Mouse (Mus musculus): ENCODE data around the gene Cryba1. TPM values are rescaled to one million over a fixed set of nuclear protein-coding genes. Genes with fewer than 3 reads are reported as not detected.

Cryba1 gene
- polyA plus RNA-seq, 2 experiments, result not detected

GRCm38 (mm10) chr11:77672746-77673145 is 52.3 kb downstream of the Cryba1 start:
- Histone ChIP-seq H3K4me1 (replicated peaks; ENCODE audit: control insufficient read depth in 2 of 2, insufficient read depth in 2 of 2, low read length in 1 of 2) (no peaks in the 10 kb centered on the region), H3K9ac (replicated peaks) (no peak overlapping the region), H3K36me3 (replicated peaks; ENCODE audit: control insufficient read depth, insufficient read depth, low read depth) (no peaks in the 10 kb centered on the region), H3K27me3 (ENCODE audit: control insufficient read depth, insufficient read depth, low read length) (no peaks in the 10 kb centered on the region), H3K4me3 (ENCODE audit: insufficient read depth in 1 of 2, low read depth in 2 of 2, low read length in 2 of 2) (no peak overlapping the region), H3K4me2 (ENCODE audit: low read depth) (no peak overlapping the region), H3K9me3 (ENCODE audit: control insufficient read depth, low read length) (no peaks in the 10 kb centered on the region; the same call in 1 of the 2 replicates), H3K27ac (no peak overlapping the region)
- DNase-seq (ENCODE audit: low read depth in 3 of 3, low spot score in 3 of 3) (no peak), ATAC-seq (ENCODE audit: insufficient read depth) (no peak)
- no peak for TF ChIP-seq EP300 (IDR thresholded peaks at IDR 0.05; ENCODE audit: low read depth)
- no peak for TF ChIP-seq CTCF (IDR thresholded peaks at IDR 0.05; ENCODE audit: low read depth)
- 85% methylated on average over 2 of the region's 2 CpGs for WGBS (ENCODE audit: insufficient replicate concordance)

Other genes starting within 250 kb of the Cryba1 start
- gene Ankrd13b, start 235.6 kb downstream of the Cryba1 start, polyA plus RNA-seq (2012; rRNA removed), result 4.1 and 4.8 TPM in 2 replicates
- gene Ankrd13b, start 235.6 kb downstream of the Cryba1 start, polyA plus RNA-seq (2014; fragmentation: Nextera tagmentation; extraction: Ambion mirVana), result 0.67 and 1.00 TPM in 2 replicates
- 6.3 and 7.3 TPM in 2 replicates for gene Git1, start 231.7 kb downstream of the Cryba1 start, polyA plus RNA-seq (2012; rRNA removed)
- gene Git1, start 231.7 kb downstream of the Cryba1 start, polyA plus RNA-seq (2014; fragmentation: Nextera tagmentation; extraction: Ambion mirVana), result 2.2 TPM in 2 replicates
- gene Abhd15, start 210.2 kb downstream of the Cryba1 start, polyA plus RNA-seq (2012; rRNA removed), result 0.76 and 1.1 TPM in 2 replicates
- gene Abhd15, start 210.2 kb downstream of the Cryba1 start, polyA plus RNA-seq (2014; fragmentation: Nextera tagmentation; extraction: Ambion mirVana), result 2.3 and 2.7 TPM in 2 replicates
- 2.8 and 3.3 TPM in 2 replicates for gene Trp53i13, start 209.3 kb downstream of the Cryba1 start, polyA plus RNA-seq (2012; rRNA removed)
- 3.5 and 4.2 TPM in 2 replicates for gene Trp53i13, start 209.3 kb downstream of the Cryba1 start, polyA plus RNA-seq (2014; fragmentation: Nextera tagmentation; extraction: Ambion mirVana)
- gene Gm10392, start 206.1 kb downstream of the Cryba1 start, polyA plus RNA-seq (2012; rRNA removed), result not detected in 2 replicates
- gene Gm10392, start 206.1 kb downstream of the Cryba1 start, polyA plus RNA-seq (2014; fragmentation: Nextera tagmentation; extraction: Ambion mirVana), result not detected in 2 replicates
- 2.5 and 3.3 TPM in 2 replicates for gene Taok1, start 117.5 kb downstream of the Cryba1 start, polyA plus RNA-seq (2012; rRNA removed)
- 4.0 and 5.1 TPM in 2 replicates for gene Taok1, start 117.5 kb downstream of the Cryba1 start, polyA plus RNA-seq (2014; fragmentation: Nextera tagmentation; extraction: Ambion mirVana)
- gene Nufip2, start 39.1 kb downstream of the Cryba1 start, polyA plus RNA-seq (2012; rRNA removed), result 5.8 and 7.6 TPM in 2 replicates
- 1.2 and 1.9 TPM in 2 replicates for gene Nufip2, start 39.1 kb downstream of the Cryba1 start, polyA plus RNA-seq (2014; fragmentation: Nextera tagmentation; extraction: Ambion mirVana)
- gene Myo18a, start 38.0 kb upstream of the Cryba1 start, polyA plus RNA-seq (2012; rRNA removed), result 10.6 and 15.4 TPM in 2 replicates
- 13.5 and 14.3 TPM in 2 replicates for gene Myo18a, start 38.0 kb upstream of the Cryba1 start, polyA plus RNA-seq (2014; fragmentation: Nextera tagmentation; extraction: Ambion mirVana)
- gene Gm10277, start 62.5 kb upstream of the Cryba1 start, polyA plus RNA-seq (2012; rRNA removed), result not detected in 2 replicates
- 0.11 and 0.18 TPM in 2 replicates for gene Gm10277, start 62.5 kb upstream of the Cryba1 start, polyA plus RNA-seq (2014; fragmentation: Nextera tagmentation; extraction: Ambion mirVana)
- 15.4 and 15.6 TPM in 2 replicates for gene Pipox, start 168.8 kb upstream of the Cryba1 start, polyA plus RNA-seq (2012; rRNA removed)
- 14.1 and 15.6 TPM in 2 replicates for gene Pipox, start 168.8 kb upstream of the Cryba1 start, polyA plus RNA-seq (2014; fragmentation: Nextera tagmentation; extraction: Ambion mirVana)
- 0.03 and 0.37 TPM in 2 replicates for gene Sez6, start 205.5 kb upstream of the Cryba1 start, polyA plus RNA-seq (2012; rRNA removed)
- gene Sez6, start 205.5 kb upstream of the Cryba1 start, polyA plus RNA-seq (2014; fragmentation: Nextera tagmentation; extraction: Ambion mirVana), result 0.05 TPM in 1 of 2 replicates, not detected in the other

Measured in liver, embryonic 14.5 days (tissue).